Mouse (Mus musculus) spleen, embryonic (tissue): Measurements from ENCODE around the gene Shld2.

Experiments used
- CTCF ChIA-PET: fragments of 350-600 bp; sonication (Branson Sonifier 250); formaldehyde crosslinking; loops from one replicate; lab custom pipeline; 2022; lab: Charles Lee

Shld2 gene

GRCm38 (mm10) chr14:34223362-34223898, 86.9 kb downstream of the Shld2 start:
- CTCF ChIA-PET, result no interaction called here

- CTCF ChIA-PET, result no interaction called here
Measured at GRCm38 (mm10) chr14:34221416-34222077, 88.7 kb downstream of the Shld2 start.

- CTCF ChIA-PET, result no interaction called here
Measured at GRCm38 (mm10) chr14:34220426-34220825, 89.9 kb downstream of the Shld2 start.

GRCm38 (mm10) chr14:34219786-34220198, 90.5 kb downstream of the Shld2 start:
- CTCF ChIA-PET, result no interaction called here

GRCm38 (mm10) chr14:34219295-34219694, 91.0 kb downstream of the Shld2 start, which contains the start of gene Syt15:
Gene Syt15 (plus strand): TSS chr14:34219595.
- CTCF ChIA-PET, result no interaction called here

GRCm38 (mm10) chr14:34215451-34216127, 94.7 kb downstream of the Shld2 start:
- CTCF ChIA-PET, result no interaction called here

- CTCF ChIA-PET, result no interaction called here
Measured at GRCm38 (mm10) chr14:34209942-34210341, 100.4 kb downstream of the Shld2 start.

GRCm38 (mm10) chr14:34209080-34209479, 101.2 kb downstream of the Shld2 start:
- CTCF ChIA-PET, result no interaction called here

GRCm38 (mm10) chr14:34208651-34209050, 101.6 kb downstream of the Shld2 start:
- CTCF ChIA-PET, result no interaction called here

- CTCF ChIA-PET, result no interaction called here
Measured at GRCm38 (mm10) chr14:34207996-34208395, 102.3 kb downstream of the Shld2 start.

- CTCF ChIA-PET, result no interaction called here
Measured at GRCm38 (mm10) chr14:34201231-34202035, 108.9 kb downstream of the Shld2 start, which contains the start of gene Gprin2. Gene Gprin2 (minus strand): TSS chr14:34201653.

GRCm38 (mm10) chr14:34200738-34201230, 109.5 kb downstream of the Shld2 start:
- CTCF ChIA-PET, result no interaction called here

- CTCF ChIA-PET, result no interaction called here
Measured at GRCm38 (mm10) chr14:34196706-34197105, 113.6 kb downstream of the Shld2 start.

GRCm38 (mm10) chr14:34195466-34195865, 114.8 kb downstream of the Shld2 start:
- CTCF ChIA-PET, result no interaction called here

GRCm38 (mm10) chr14:34193879-34194278, 116.4 kb downstream of the Shld2 start:
- CTCF ChIA-PET, result no interaction called here

GRCm38 (mm10) chr14:34190361-34190760, 119.9 kb downstream of the Shld2 start:
- CTCF ChIA-PET, result no interaction called here

- CTCF ChIA-PET, result no interaction called here
Measured at GRCm38 (mm10) chr14:34188629-34189028, 121.7 kb downstream of the Shld2 start.
